In the genomic region with DNA sequence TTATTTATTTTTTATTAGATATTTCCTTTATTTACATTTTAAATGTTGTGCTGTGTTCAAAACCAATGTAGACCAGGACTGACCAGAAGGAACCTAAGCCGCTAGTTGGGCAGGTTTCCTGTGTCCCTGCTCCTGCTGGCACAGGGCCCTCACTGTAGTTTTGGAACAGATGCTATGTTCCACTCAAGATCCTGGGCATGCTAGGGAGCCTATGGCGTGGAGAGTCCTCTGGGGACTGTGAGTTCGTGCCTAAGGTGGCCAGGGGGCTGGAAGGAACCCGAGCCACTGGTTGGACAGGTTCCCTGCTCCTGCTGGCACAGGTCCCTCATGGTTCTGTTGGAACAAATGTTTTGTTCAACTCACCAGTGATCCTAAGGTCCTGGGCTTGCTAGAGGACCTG, we compare ENCODE assay signal across 15 mouse cellular contexts. TPM values are rescaled to one million over a fixed set of nuclear protein-coding genes. Genes with fewer than 3 reads are reported as not detected.
DNase-seq lines count a peak whose midpoint lies in the region.
"Had no signal": no experiment of that assay in that cellular context is flagged by ENCODE, and none has a peak within 500 bp of the region (broad histone marks: within the 10 kb centered on the region; RNA-seq: fewer than 3 reads in every experiment).

No protein-coding gene starts in this region.

- peak; percentile 6 for DNase-seq in kidney, postnatal 10 days
- no peak for DNase-seq in kidney, adult 9 months
- peak; percentile 19 to 37 for DNase-seq in adrenal gland, postnatal 36 days
- DNase-seq in cerebellum, adult 18-20 months, result peak; percentile 89 to 90
- DNase-seq in cerebellum, postnatal 25 days, result peak; percentile 88 to 92
- no peak for DNase-seq in testis, postnatal 14 days (ENCODE audit: low spot score)
- DNase-seq in embryo, embryonic 11 days, result no peak
- DNase-seq: forebrain, postnatal 0 days; gastrocnemius, postnatal 36 days; heart, postnatal 10 days; kidney, adult 18-20 months; kidney, postnatal 36 days; lung, adult 2 months; retina, postnatal 1 day; right cerebral cortex, postnatal 4 days had no signal

RNA-seq across cellular contexts. Expression of a gene that starts 35.8 kb away (rescaled TPM):
- total RNA-seq in adrenal gland, postnatal 36 days (2021), result 1 to 10 TPM; 1.4 to 1.7 TPM

Comparison
In these comparisons a context has a peak if more than half of its experiments do, and no peak if none do; other contexts are left out.
1. DNase-seq: peak in kidney, postnatal 10 days (single experiment), adrenal gland, postnatal 36 days (2 of 2), cerebellum, adult 18-20 months (2 of 2) and cerebellum, postnatal 25 days (2 of 2); none in kidney, adult 9 months (single experiment), testis, postnatal 14 days (single experiment) and embryo, embryonic 11 days (single experiment).